In genomic region chr12:117989018-117989828, GRCm38 (mm10) we compare ENCODE assay signal across 9 mouse cellular contexts.
DNase-seq lines count a peak whose midpoint lies in the region; ATAC-seq lines count a peak whose summit lies in the region.
"Had no signal": no experiment of that assay in that cellular context is flagged by ENCODE, and none has a peak within 500 bp of the region (broad histone marks: within the 10 kb centered on the region; RNA-seq: fewer than 3 reads in every experiment).

No protein-coding gene starts in this region.

- H3K36me3 ChIP-seq in heart, embryonic 14.5 days (ENCODE audit: control insufficient read depth, insufficient read depth, low read length): no peaks in the 10 kb centered on the region
- H3K36me3 ChIP-seq in forebrain, embryonic 13.5 days (ENCODE audit: poor library complexity, severe bottlenecking): no peaks in the 10 kb centered on the region

- WGBS in heart, embryonic 14.5 days: 4% methylated on average over 11 of the region's 11 CpGs
- WGBS in forebrain, embryonic 13.5 days: 2% methylated on average over 11 of the region's 11 CpGs

- H3K4me1 ChIP-seq in heart, embryonic 14.5 days (ENCODE audit: control insufficient read depth in 2 of 2, insufficient read depth in 2 of 2, low read length in 2 of 2): peaks cover 0 to 12% of the 10 kb centered on the region in 2 experiments; a peak in 3 of 4 replicates
- H3K4me1 ChIP-seq in forebrain, embryonic 13.5 days: peaks cover 23% of the 10 kb centered on the region

- no peak overlapping the region for H3K27ac ChIP-seq in heart, embryonic 14.5 days (replicated peaks in 1 of 2; ENCODE audit: control insufficient read depth in 1 of 2, insufficient read depth in 1 of 2, low read depth in 2 of 2, low read length in 2 of 2)
- peak overlapping the region; percentile 10; the same call in 1 of the 2 replicates for H3K27ac ChIP-seq in forebrain, embryonic 13.5 days

- H3K4me2 ChIP-seq in heart, embryonic 14.5 days (ENCODE audit: low read length): peak overlapping the region; percentile 64
- H3K4me2 ChIP-seq in forebrain, embryonic 13.5 days: peak overlapping the region; percentile 42

- H3K9ac ChIP-seq in heart, embryonic 14.5 days (ENCODE audit: low read length): peak overlapping the region; percentile 56
- H3K9ac ChIP-seq in forebrain, embryonic 13.5 days: 0 out of 2 replicates have a peak overlapping the region, but pooled peaks have one; percentile 16

- no peaks in the 10 kb centered on the region for H3K9me3 ChIP-seq in heart, embryonic 14.5 days (ENCODE audit: control insufficient read depth, low read length)
- H3K9me3 ChIP-seq in forebrain, embryonic 13.5 days (replicated peaks): no peaks in the 10 kb centered on the region

- no peak for DNase-seq in heart, postnatal 4 days
- DNase-seq in Muller cell, postnatal 12 days (ENCODE audit: inconsistent ontology term): peak; percentile 26
- DNase-seq in urinary bladder, postnatal 10 days (ENCODE audit: low spot score): no peak
- no peak for DNase-seq in cerebellum, postnatal 36 days
- no peak for DNase-seq in urinary bladder, postnatal 25 days (ENCODE audit: low spot score)

- peaks cover 15% of the 10 kb centered on the region; the same call in 1 of the 2 replicates for H3K27me3 ChIP-seq in heart, embryonic 14.5 days (ENCODE audit: control insufficient read depth, insufficient read depth, low read length)
- peaks cover 47% of the 10 kb centered on the region for H3K27me3 ChIP-seq in forebrain, embryonic 13.5 days
- H3K27me3 ChIP-seq: CH12.LX had no signal

- no peak for ATAC-seq in heart, embryonic 14.5 days (ENCODE audit: insufficient number of reproducible peaks, insufficient read depth, low FRiP score, low read depth)
- peak; percentile 90 for ATAC-seq in forebrain, embryonic 13.5 days
- peak; percentile 26; the same call in 1 of the 2 replicates for ATAC-seq in megakaryocyte progenitor cell, adult 5-6 weeks (replicated peaks; ENCODE audit: poor library complexity)

- peak overlapping the region in 1 of 2 experiments; percentile 28; a peak in 3 of 4 replicates for H3K4me3 ChIP-seq in heart, embryonic 14.5 days (ENCODE audit: control insufficient read depth in 1 of 2, insufficient read depth in 1 of 2, low read depth in 1 of 2, low read length in 2 of 2)
- no peak overlapping the region for H3K4me3 ChIP-seq in forebrain, embryonic 13.5 days
